Mouse (Mus musculus): ENCODE measurements around the gene Ralb.

Gene Ralb

GRCm38 (mm10) chr1:119446753-119447283, 57.8 kb downstream of the Ralb start:
- no peak for DNase-seq (ENCODE audit: low spot score)

- no peak for DNase-seq (ENCODE audit: low spot score)
These were observed 60.8 kb downstream of the Ralb start for GRCm38 (mm10) chr1:119443591-119444350.

GRCm38 (mm10) chr1:119442901-119443300, 61.7 kb downstream of the Ralb start:
- DNase-seq (ENCODE audit: low spot score) = no peak

GRCm38 (mm10) chr1:119438105-119438637, 66.4 kb downstream of the Ralb start:
- DNase-seq (ENCODE audit: low spot score) = no peak

- DNase-seq (ENCODE audit: low spot score) = no peak
These were observed 67.2 kb downstream of the Ralb start for GRCm38 (mm10) chr1:119437401-119437800.

GRCm38 (mm10) chr1:119424141-119424860, 80.3 kb downstream of the Ralb start:
- no peak for DNase-seq (ENCODE audit: low spot score)

GRCm38 (mm10) chr1:119423510-119423909, 81.1 kb downstream of the Ralb start:
- DNase-seq (ENCODE audit: low spot score) = peak; percentile 22

- DNase-seq (ENCODE audit: low spot score) = no peak
These were observed 82.1 kb downstream of the Ralb start for GRCm38 (mm10) chr1:119422460-119423015.

GRCm38 (mm10) chr1:119421576-119422421, 82.8 kb downstream of the Ralb start, which contains the start of gene Inhbb:
Gene Inhbb (minus strand): TSS chr1:119422248.
- DNase-seq (ENCODE audit: low spot score) = no peak

- DNase-seq (ENCODE audit: low spot score) = no peak
These were observed 83.5 kb downstream of the Ralb start for GRCm38 (mm10) chr1:119420984-119421575.
